Mouse (Mus musculus) liver, adult (tissue): ENCODE data around the gene Mettl7a2.

Source experiments
- GATA4 ChIP-seq: IDR thresholded peaks from 2 replicates; pipeline ENCODE4 v1.6.1; 2014; ENCODE audit warnings: mild to moderate bottlenecking, low read length; ENCODE audit not compliant: insufficient replicate concordance

Gene Mettl7a2

DNA sequence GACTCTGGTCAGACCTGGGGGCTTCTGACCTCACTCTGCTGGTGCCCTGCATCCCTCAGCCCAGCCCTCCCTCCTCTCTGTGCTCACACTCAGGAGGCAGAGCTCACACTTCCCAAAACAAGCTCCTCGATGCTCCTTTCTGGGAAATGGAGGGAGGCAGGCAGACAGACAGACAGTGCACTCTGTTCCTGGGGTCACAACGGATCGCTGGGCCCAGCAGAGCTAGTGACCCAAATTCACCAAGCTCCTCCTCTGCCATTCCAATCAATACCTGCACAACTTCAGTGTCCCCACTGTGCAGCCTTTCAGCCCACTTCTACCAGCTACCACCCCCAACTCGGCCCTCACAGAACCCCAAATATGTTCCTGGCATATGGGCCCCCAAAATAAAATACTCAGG is 48.8 kb downstream of the Mettl7a2 start:
- TF ChIP-seq GATA4: no peak

DNA sequence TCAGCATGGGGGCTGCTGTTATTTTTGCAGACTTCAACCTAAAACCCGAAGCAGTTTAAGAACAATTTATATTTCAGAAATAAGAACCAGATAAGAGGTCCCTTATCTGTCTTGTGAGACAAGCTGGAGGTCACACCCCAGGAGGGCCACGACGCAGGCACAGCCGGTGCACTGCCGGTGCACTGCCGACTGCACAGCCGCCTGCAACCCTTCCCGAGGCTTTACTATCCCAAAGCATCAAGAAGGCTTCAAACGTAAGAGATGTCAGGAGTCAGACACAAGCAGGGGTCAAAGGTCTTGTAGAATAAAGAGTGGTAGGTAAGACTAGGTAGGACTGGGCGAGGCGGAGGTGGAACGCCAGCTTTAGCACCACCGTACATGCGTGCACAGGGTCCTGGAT is 49.3 kb downstream of the Mettl7a2 start:
- no peak for TF ChIP-seq GATA4

DNA sequence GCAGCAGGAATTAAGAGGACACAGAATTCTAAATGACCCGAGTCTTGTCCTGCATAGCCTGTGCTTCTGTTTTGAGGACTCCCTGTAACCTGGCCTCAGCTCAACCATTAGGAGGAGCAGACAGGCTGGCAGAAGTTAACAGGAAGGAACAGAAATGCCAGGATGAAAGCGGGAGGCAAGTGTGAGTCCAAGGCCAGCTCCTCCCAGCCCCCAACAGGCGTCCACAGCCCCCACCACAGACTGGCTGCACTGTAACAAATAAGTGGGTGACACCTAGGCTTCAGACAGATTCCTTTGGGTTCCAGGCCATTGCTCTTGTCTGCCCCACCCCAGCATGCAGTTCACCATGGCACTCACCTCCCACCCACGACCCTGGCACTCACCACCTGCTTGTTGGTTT is 49.8 kb downstream of the Mettl7a2 start:
- TF ChIP-seq GATA4: no peak

DNA sequence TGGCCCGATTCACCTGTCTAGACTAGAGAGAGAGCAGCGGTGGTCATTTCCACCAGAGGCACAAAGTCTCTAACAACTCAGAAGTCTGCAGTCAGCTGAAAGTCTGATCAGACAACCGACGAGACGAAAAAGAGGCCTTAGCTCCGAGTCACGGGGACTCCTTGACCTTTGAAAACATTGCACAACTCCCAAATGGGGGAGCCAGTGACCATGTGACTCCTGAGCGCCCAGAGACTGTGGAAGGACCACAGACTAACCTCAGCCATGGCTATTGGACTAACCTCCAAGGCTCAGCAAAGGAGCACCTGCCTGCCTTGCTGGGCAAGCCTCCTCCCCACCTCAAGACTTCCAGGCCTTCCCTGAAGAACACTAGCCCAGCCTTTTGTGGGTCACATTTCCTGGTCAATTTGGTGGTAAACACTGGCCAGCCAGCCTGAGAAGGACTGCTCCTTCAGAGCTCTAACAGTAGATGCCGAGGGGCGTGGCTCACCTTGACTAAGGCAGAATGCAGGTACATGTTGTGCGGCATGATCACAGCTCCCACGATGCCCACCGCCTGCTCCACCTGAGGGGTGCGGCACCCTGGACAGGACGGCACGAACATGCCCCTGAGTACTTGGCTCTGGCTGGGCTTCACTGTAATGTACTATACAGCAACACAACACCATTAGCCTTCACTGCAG is 50.5 kb downstream of the Mettl7a2 start:
- no peak for TF ChIP-seq GATA4

DNA sequence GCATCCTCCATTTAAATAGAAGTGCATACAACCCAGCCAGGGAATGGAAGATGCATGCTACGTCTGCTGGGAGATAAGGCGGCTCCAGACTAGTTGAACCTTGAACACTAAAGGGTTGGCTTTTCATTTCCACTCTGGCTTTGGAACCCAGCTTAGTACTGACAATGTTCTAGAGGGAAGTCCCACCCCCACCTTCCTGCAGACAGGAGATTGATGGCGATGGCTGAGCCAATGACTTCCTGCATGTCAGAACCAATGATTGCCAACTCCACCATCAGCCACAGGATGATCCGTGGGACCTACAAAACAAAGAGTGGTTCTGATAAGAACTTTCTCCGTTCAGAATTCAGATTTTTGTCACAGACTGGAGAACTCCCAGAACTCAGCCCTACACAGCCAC is 53.1 kb downstream of the Mettl7a2 start:
- TF ChIP-seq GATA4: peak; percentile 73; the same call in 1 of the 2 replicates

DNA sequence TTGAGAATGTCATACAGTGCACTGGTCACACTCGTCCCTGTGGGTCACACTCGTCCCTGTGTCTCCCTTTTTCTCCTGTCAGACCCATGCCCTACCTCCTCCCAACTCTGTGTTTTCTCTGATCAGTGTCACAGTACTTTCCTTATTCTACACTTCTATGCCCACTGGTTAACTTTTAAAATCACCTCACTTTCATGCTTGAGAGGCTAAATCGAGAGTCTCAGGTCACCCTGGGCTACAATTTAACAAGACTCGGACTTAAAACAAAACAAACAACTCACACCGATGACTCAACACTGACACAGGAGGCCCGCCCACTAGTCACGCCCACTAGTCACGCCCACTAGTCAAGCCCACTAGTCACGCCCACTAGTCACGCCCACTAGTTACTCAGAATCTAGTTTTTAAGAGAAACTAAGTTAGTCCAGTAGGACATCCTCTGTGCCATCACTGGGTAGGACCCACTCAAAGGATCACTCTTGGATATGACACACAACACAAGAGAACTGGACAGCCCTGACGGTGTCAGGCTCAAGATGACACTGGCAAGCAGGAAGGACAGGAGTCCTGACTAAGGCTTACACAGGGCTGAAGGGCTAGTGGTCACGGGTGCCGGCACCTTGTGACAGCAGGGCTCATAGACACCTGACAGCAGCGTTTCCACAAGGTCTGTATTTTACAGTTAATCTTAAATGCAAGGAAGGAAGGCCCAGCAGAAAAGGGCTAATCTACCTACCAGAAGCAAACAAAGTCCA is 58.1 kb downstream of the Mettl7a2 start:
- no peak for TF ChIP-seq GATA4
